Mouse (Mus musculus) embryonic facial prominence, embryonic 11.5 days (tissue): ENCODE measurements at regions not wholly inside any gene's neighbourhood (a gene's known extent, or its start where the extent isn't known, plus 50 kb on each side); places are given as distances from the start of the nearest gene placed in this dataset.

Experiments used
- ATAC-seq: fragments of 200-750 bp; cut with Nextera tagmentation; replicated peaks from 2 replicates; pipeline ENCODE4 v1.8.0; 2017; ENCODE audit warnings: low read depth; ENCODE audit not compliant: insufficient number of reproducible peaks, low FRiP score, low TSS enrichment
- DNase-seq: peaks from one replicate; pipeline ENCODE4 v3.0.0-alpha.2; 2015; ENCODE audit warnings: low spot score
- H3K27ac ChIP-seq: fragments of 300-500 bp; sonication (generic); replicated peaks from 2 replicates; pipeline ENCODE4 v1.5.1; 2014; ENCODE audit warnings: mild to moderate bottlenecking, low read depth, low read length, control low read depth
- H3K27me3 ChIP-seq: fragments of 300-500 bp; sonication (generic); 2 replicates; pipeline ENCODE4 v1.6.1; 2014; ENCODE audit warnings: mild to moderate bottlenecking, low read length, moderate library complexity, mixed read lengths; ENCODE audit not compliant: control insufficient read depth, insufficient read depth
- H3K36me3 ChIP-seq: fragments of 300-500 bp; sonication (generic); replicated peaks from 2 replicates; pipeline ENCODE4 v1.6.1; 2014; ENCODE audit warnings: low read depth, mild to moderate bottlenecking, low read length, moderate library complexity, mixed read lengths; ENCODE audit not compliant: control insufficient read depth, insufficient read depth
- H3K4me1 ChIP-seq: fragments of 300-500 bp; sonication (generic); 2 replicates; pipeline ENCODE4 v1.6.1; 2014; ENCODE audit warnings: low read length, mixed read lengths; ENCODE audit not compliant: control insufficient read depth, insufficient read depth
- H3K4me2 ChIP-seq: fragments of 300-500 bp; sonication (generic); 2 replicates; pipeline ENCODE4 v1.6.1; 2014; ENCODE audit warnings: low read depth, mild to moderate bottlenecking, control low read depth, low read length, moderate library complexity
- H3K4me3 ChIP-seq: fragments of 300-500 bp; sonication (generic); 2 replicates; pipeline ENCODE4 v1.5.1; 2014; ENCODE audit warnings: low read depth, low read length, control low read depth
- H3K9ac ChIP-seq: fragments of 300-500 bp; sonication (generic); replicated peaks from 2 replicates; pipeline ENCODE4 v1.6.1; 2014; ENCODE audit warnings: mild to moderate bottlenecking, control low read depth, low read length
- H3K9me3 ChIP-seq: fragments of 300-500 bp; sonication (generic); replicated peaks from 2 replicates; pipeline ENCODE4 v1.6.1; 2016; ENCODE audit warnings: mild to moderate bottlenecking, low read length, inconsistent platforms, mixed read lengths; ENCODE audit not compliant: control insufficient read depth
- WGBS: fragments of 180-500 bp; shearing (Covaris S2); extraction: QIAGEN DNeasy Blood & Tissue Kit; methylation state at CpG from one replicate; pipeline ENCODE4 v1.1.7; 2014; 5-methylcytosine and 5-hydroxymethylcytosine counted together

GRCm38 (mm10) chr12:54396952-54397351 is 193.3 kb upstream of the Egln3 start:
- no peak overlapping the region for H3K4me2 ChIP-seq
- no peaks in the 10 kb centered on the region for H3K9me3 ChIP-seq
- H3K36me3 ChIP-seq = no peaks in the 10 kb centered on the region
- no peaks in the 10 kb centered on the region for H3K27me3 ChIP-seq
- H3K4me1 ChIP-seq = no peaks in the 10 kb centered on the region
- no peak overlapping the region for H3K4me3 ChIP-seq
- ATAC-seq = no peak
- H3K27ac ChIP-seq = no peak overlapping the region
- no peak overlapping the region for H3K9ac ChIP-seq
- DNase-seq = no peak

GRCm38 (mm10) chr12:54396341-54396740 is 192.7 kb upstream of the Egln3 start:
- Histone ChIP-seq H3K4me1 (no peaks in the 10 kb centered on the region), H3K9me3 (no peaks in the 10 kb centered on the region), H3K27ac (no peak overlapping the region), H3K9ac (no peak overlapping the region), H3K27me3 (no peaks in the 10 kb centered on the region), H3K36me3 (no peaks in the 10 kb centered on the region), H3K4me3 (no peak overlapping the region), H3K4me2 (no peak overlapping the region)
- DNase-seq = no peak
- WGBS = 77% methylated on average over 5 of the region's 5 CpGs
- ATAC-seq = no peak

- Histone ChIP-seq H3K27ac (no peak overlapping the region), H3K9me3 (no peaks in the 10 kb centered on the region), H3K27me3 (no peaks in the 10 kb centered on the region), H3K4me1 (no peaks in the 10 kb centered on the region), H3K9ac (no peak overlapping the region), H3K36me3 (no peaks in the 10 kb centered on the region), H3K4me2 (no peak overlapping the region), H3K4me3 (no peak overlapping the region)
- 71% methylated on average over 4 of the region's 4 CpGs for WGBS
- DNase-seq (no peak), ATAC-seq (no peak)
These were observed 181.7 kb upstream of the Egln3 start for GRCm38 (mm10) chr12:54385401-54385800.

- Histone ChIP-seq H3K27ac (no peak overlapping the region), H3K4me3 (no peak overlapping the region), H3K27me3 (no peaks in the 10 kb centered on the region), H3K36me3 (no peaks in the 10 kb centered on the region), H3K4me1 (no peaks in the 10 kb centered on the region), H3K9ac (no peak overlapping the region), H3K9me3 (no peaks in the 10 kb centered on the region), H3K4me2 (no peak overlapping the region)
- no peak for DNase-seq
- no peak for ATAC-seq
- 48% methylated on average over 3 of the region's 3 CpGs for WGBS
These were observed 180.5 kb upstream of the Egln3 start for GRCm38 (mm10) chr12:54384116-54384515.

GRCm38 (mm10) chr12:54382965-54383364 is 179.3 kb upstream of the Egln3 start:
- WGBS = 98% methylated on average over 2 of the region's 2 CpGs
- ATAC-seq (no peak), DNase-seq (no peak)
- H3K27ac ChIP-seq = no peak overlapping the region
- H3K9me3 ChIP-seq = no peaks in the 10 kb centered on the region
- no peak overlapping the region for H3K9ac ChIP-seq
- no peak overlapping the region for H3K4me2 ChIP-seq
- H3K4me1 ChIP-seq = no peaks in the 10 kb centered on the region
- no peaks in the 10 kb centered on the region for H3K27me3 ChIP-seq
- no peak overlapping the region for H3K4me3 ChIP-seq
- H3K36me3 ChIP-seq = no peaks in the 10 kb centered on the region

- ATAC-seq (no peak), DNase-seq (no peak)
- WGBS = 87% methylated on average over 6 of the region's 6 CpGs
These were observed 178.4 kb upstream of the Egln3 start for GRCm38 (mm10) chr12:54382061-54382460.

GRCm38 (mm10) chr12:54380322-54380721 is 176.7 kb upstream of the Egln3 start:
- ATAC-seq = no peak
- Histone ChIP-seq H3K4me2 (no peak overlapping the region), H3K36me3 (no peaks in the 10 kb centered on the region), H3K27me3 (no peaks in the 10 kb centered on the region), H3K27ac (no peak overlapping the region), H3K9ac (no peak overlapping the region), H3K9me3 (no peaks in the 10 kb centered on the region), H3K4me3 (no peak overlapping the region), H3K4me1 (no peaks in the 10 kb centered on the region)
- no peak for DNase-seq
- WGBS = 92% methylated on average over 5 of the region's 5 CpGs

More at GRCm38 (mm10) chr12:54382061-54382460, 178.4 kb upstream of the Egln3 start:
- no peaks in the 10 kb centered on the region for H3K9me3 ChIP-seq
- no peak overlapping the region for H3K9ac ChIP-seq
- H3K27ac ChIP-seq = no peak overlapping the region
- no peak overlapping the region for H3K4me2 ChIP-seq
- no peaks in the 10 kb centered on the region for H3K4me1 ChIP-seq
- no peaks in the 10 kb centered on the region for H3K36me3 ChIP-seq
- H3K4me3 ChIP-seq = no peak overlapping the region
- H3K27me3 ChIP-seq = no peaks in the 10 kb centered on the region

- WGBS = 94% methylated on average over 2 of the region's 2 CpGs
These were observed 174.9 kb upstream of the Egln3 start for GRCm38 (mm10) chr12:54378576-54378975.

More at GRCm38 (mm10) chr12:54378576-54378975, 174.9 kb upstream of the Egln3 start:
- H3K4me3 ChIP-seq = no peak overlapping the region
- H3K27ac ChIP-seq = no peak overlapping the region
- H3K36me3 ChIP-seq = no peaks in the 10 kb centered on the region
- ATAC-seq (no peak), DNase-seq (no peak)
- no peaks in the 10 kb centered on the region for H3K9me3 ChIP-seq
- H3K9ac ChIP-seq = no peak overlapping the region
- H3K4me1 ChIP-seq = no peaks in the 10 kb centered on the region
- no peak overlapping the region for H3K4me2 ChIP-seq
- H3K27me3 ChIP-seq = no peaks in the 10 kb centered on the region
